Mouse (Mus musculus) ES-E14 (cell line): Measurements from ENCODE around the gene G3bp2. TPM values are rescaled to one million over a fixed set of nuclear protein-coding genes. Genes with fewer than 3 reads are reported as not detected.
"Not testable (repeated sequence)": the region's sequence is repeated elsewhere in the genome, so short reads cannot be mapped to it uniquely, and the experiment has no call there.

Source experiments
- DNase-seq: peaks from one replicate; pipeline ENCODE4 v3.0.0-alpha.2; 2013; ENCODE audit warnings: low read depth, low spot score
- H3K27ac ChIP-seq: 2 replicates; pipeline ENCODE4 v1.5.1; 2012; ENCODE audit warnings: low read depth, mild to moderate bottlenecking, low read length, moderate library complexity, mixed read lengths; ENCODE audit not compliant: poor library complexity, insufficient read depth, severe bottlenecking
- H3K36me3 ChIP-seq: 2 replicates; pipeline ENCODE4 v1.6.1; 2012; ENCODE audit warnings: mild to moderate bottlenecking, low read length, moderate library complexity, mixed read lengths; ENCODE audit not compliant: control insufficient read depth, poor library complexity, insufficient read depth, severe bottlenecking
- H3K4me1 ChIP-seq, 2 experiments: fragments of 150-350 bp in 1 of 2; sonication (generic) in 1 of 2; 2 replicates each; pipeline ENCODE4 v1.6.1; 2012; ENCODE audit warnings: low read length in 2 of 2, mild to moderate bottlenecking in 1 of 2, mixed read lengths in 1 of 2; ENCODE audit not compliant: control insufficient read depth in 2 of 2, insufficient read depth in 2 of 2, poor library complexity in 1 of 2
- H3K4me3 ChIP-seq, 2 experiments: fragments of 150-350 bp in 1 of 2; sonication (generic) in 1 of 2; 2 replicates each; pipeline ENCODE4 v1.5.1; 2012; ENCODE audit warnings: low read length in 2 of 2, low read depth in 1 of 2, mild to moderate bottlenecking in 1 of 2, mixed read lengths in 1 of 2; ENCODE audit not compliant: insufficient read depth in 1 of 2, poor library complexity in 1 of 2, severe bottlenecking in 1 of 2
- H3K9ac ChIP-seq: 2 replicates; pipeline ENCODE4 v1.6.1; 2012; ENCODE audit warnings: low read depth, mild to moderate bottlenecking, low read length, mixed read lengths; ENCODE audit not compliant: poor library complexity, insufficient read depth, severe bottlenecking
- H3K9me3 ChIP-seq: fragments of 150-350 bp; sonication (generic); 2 replicates; pipeline ENCODE4 v1.6.1; 2012; ENCODE audit warnings: low read depth, mild to moderate bottlenecking, low read length; ENCODE audit not compliant: control insufficient read depth, insufficient read depth
- CHD2 ChIP-seq: IDR thresholded peaks from 2 replicates; pipeline ENCODE4 v1.6.1; 2014; ENCODE audit warnings: mild to moderate bottlenecking, low read depth, low read length, inconsistent platforms
- HCFC1 ChIP-seq: IDR thresholded peaks from 2 replicates; pipeline ENCODE4 v1.6.1; 2012; ENCODE audit warnings: low read length, inconsistent platforms, borderline replicate concordance; ENCODE audit not compliant: insufficient read depth
- MAFK ChIP-seq: IDR thresholded peaks from 2 replicates; pipeline ENCODE4 v1.6.1; 2014; ENCODE audit warnings: mild to moderate bottlenecking, low read depth, low read length, inconsistent platforms; ENCODE audit not compliant: insufficient read depth
- ZC3H11A ChIP-seq: IDR thresholded peaks from 2 replicates; pipeline ENCODE4 v1.6.1; 2012; ENCODE audit warnings: low read depth, mild to moderate bottlenecking, inconsistent platforms, low read length, borderline replicate concordance
- ZNF384 ChIP-seq: IDR thresholded peaks from 2 replicates; pipeline ENCODE4 v1.6.1; 2012; ENCODE audit warnings: low read depth, low read length, inconsistent platforms
- in situ Hi-C, 2 experiments: fragments of 600-800 bp; cut with MboI; formaldehyde crosslinking; loops; one replicate each; pipeline ENCODE4 v1.15.1; 2025; ENCODE audit warnings: low sequenced_read_pairs in 2 of 2, inconsistent platforms in 1 of 2; ENCODE audit not compliant: unreplicated experiment in 2 of 2
- total RNA-seq: library from RNA; depleted of rRNA; stranded (reverse); fragments of 300-350 nt; gene quantifications from 2 replicates; pipeline ENCODE4 v1.2.3, GENCODE M21; 2012; rRNA removed

Gene G3bp2
- 246 and 266 TPM in 2 replicates for total RNA-seq

DNA sequence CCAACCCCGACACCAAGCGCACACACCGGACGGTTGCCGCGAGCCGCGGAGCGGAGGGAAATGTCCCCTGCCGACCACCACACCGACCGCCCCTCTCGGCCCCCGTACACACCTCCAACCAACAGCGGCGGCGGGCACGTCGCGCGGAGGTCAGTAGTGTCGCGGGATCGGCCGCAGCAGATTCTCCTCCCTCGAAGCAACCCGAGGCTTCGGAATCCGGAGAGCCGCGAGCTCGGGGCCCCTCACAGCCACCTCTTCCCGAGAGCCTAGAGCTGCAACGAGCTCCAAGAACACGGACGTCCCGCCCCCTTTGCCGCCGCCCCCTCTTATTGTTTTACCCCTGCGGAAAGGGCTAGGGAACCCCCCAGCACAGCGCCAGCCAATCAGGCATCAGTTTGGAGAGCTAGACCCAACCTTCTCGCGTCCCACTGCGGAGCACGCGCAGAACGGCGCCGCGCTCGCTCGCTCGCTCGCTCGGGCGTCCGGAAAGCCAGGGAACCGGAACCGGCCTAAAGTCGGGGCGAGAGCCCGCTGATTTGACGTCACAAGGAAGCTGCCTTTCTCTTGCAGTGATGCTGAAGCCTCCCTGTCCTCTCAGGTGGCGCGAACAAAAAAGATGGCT lies at the start of gene G3bp2:
Gene G3bp2, minus strand, starts transcription at position 303 of the 622 bp plus-strand sequence.
- DNase-seq: peak; percentile 99
- Histone ChIP-seq H3K9ac (peak within 1 kb of the TSS; percentile 88), H3K4me3 (peak within 1 kb of the TSS; percentile 91 to 94), H3K36me3 (no peaks in the 10 kb centered on the region), H3K27ac (peak within 1 kb of the TSS; percentile 92), H3K9me3 (no peaks in the 10 kb centered on the region), H3K4me1 (peaks cover 4 to 14% of the 10 kb centered on the region in 2 experiments; a peak in 3 of 4 replicates)
- peak; percentile 80; the same call in 1 of the 2 replicates for TF ChIP-seq HCFC1
- TF ChIP-seq ZNF384: no peak
- peak; percentile 86 for TF ChIP-seq CHD2
- TF ChIP-seq MAFK: 0 out of 2 replicates have a peak, but pooled peaks have one; percentile 6
- in situ Hi-C loops: no loop called here

- H3K9ac ChIP-seq, in situ Hi-C loops, DNase-seq, H3K4me3 ChIP-seq, H3K36me3 ChIP-seq, H3K9me3 ChIP-seq, H3K27ac ChIP-seq: not testable (repeated sequence)
- H3K4me1 ChIP-seq: peaks cover 0 to 10% of the 10 kb centered on the region in 2 experiments; a peak in 2 of 4 replicates
Observed at GRCm38 (mm10) chr5:92133006-92133405, 49.5 kb upstream of the G3bp2 start.

GRCm38 (mm10) chr5:92132127-92132526 lies 48.6 kb upstream of the G3bp2 start:
- peaks cover 5 to 15% of the 10 kb centered on the region in 2 experiments; a peak in 2 of 4 replicates for H3K4me1 ChIP-seq
- H3K36me3 ChIP-seq: no peaks in the 10 kb centered on the region
- H3K9me3 ChIP-seq: no peaks in the 10 kb centered on the region
- in situ Hi-C loops: no loop called here
- no peak for DNase-seq
- no peak overlapping the region for H3K9ac ChIP-seq
- no peak overlapping the region for H3K4me3 ChIP-seq
- H3K27ac ChIP-seq: no peak overlapping the region
- TF ChIP-seq HCFC1 (no peak), ZC3H11A (no peak), ZNF384 (no peak), CHD2 (no peak), MAFK (no peak)

GRCm38 (mm10) chr5:92130040-92130682 lies 46.6 kb upstream of the G3bp2 start:
- Histone ChIP-seq H3K27ac (no peak overlapping the region; the same call in 1 of the 2 replicates), H3K4me1 (peaks cover 7 to 15% of the 10 kb centered on the region in 2 experiments; a peak in 3 of 4 replicates), H3K9ac (no peak overlapping the region), H3K4me3 (no peak overlapping the region), H3K36me3 (no peaks in the 10 kb centered on the region), H3K9me3 (no peaks in the 10 kb centered on the region)
- in situ Hi-C loops: no loop called here
- TF ChIP-seq HCFC1 (no peak), CHD2 (no peak), MAFK (0 out of 2 replicates have a peak, but pooled peaks have one; percentile 3)
- DNase-seq: no peak
